Comparison of ENCODE assay signal across 21 mouse cellular contexts in genomic region chr3:35474361-35474760, GRCm38 (mm10).
DNase-seq lines count a peak whose midpoint lies in the region; ATAC-seq lines count a peak whose summit lies in the region.
"Had no signal": no experiment of that assay in that cellular context is flagged by ENCODE, and none has a peak within 500 bp of the region (broad histone marks: within the 10 kb centered on the region; RNA-seq: fewer than 3 reads in every experiment).

No protein-coding gene starts in this region.

- no peak for ATAC-seq in neural tube, embryonic 15.5 days (ENCODE audit: low FRiP score)
- ATAC-seq in embryonic facial prominence, embryonic 11.5 days (replicated peaks; ENCODE audit: insufficient number of reproducible peaks, low FRiP score, low TSS enrichment, low read depth): no peak
- ATAC-seq in limb, embryonic 11.5 days (ENCODE audit: insufficient number of reproducible peaks, low FRiP score, low TSS enrichment, low read depth): peak; percentile 82; the same call in 1 of the 2 replicates
- ATAC-seq: activated CD4-positive, CD25-positive, alpha-beta regulatory T cell, adult 4 months; Patski had no signal

- no peak overlapping the region for H3K27ac ChIP-seq in neural tube, embryonic 15.5 days (replicated peaks)
- no peak overlapping the region for H3K27ac ChIP-seq in embryonic facial prominence, embryonic 11.5 days (replicated peaks; ENCODE audit: low read depth, low read length)
- H3K27ac ChIP-seq in limb, embryonic 11.5 days (replicated peaks; ENCODE audit: low read depth, low read length): no peak overlapping the region
- H3K27ac ChIP-seq: heart, embryonic 13.5 days; liver, embryonic 13.5 days had no signal

- no peak overlapping the region for H3K4me2 ChIP-seq in neural tube, embryonic 15.5 days
- no peak overlapping the region for H3K4me2 ChIP-seq in embryonic facial prominence, embryonic 11.5 days (ENCODE audit: low read depth, low read length)
- no peak overlapping the region for H3K4me2 ChIP-seq in limb, embryonic 11.5 days (ENCODE audit: low read depth, severe bottlenecking)
- H3K4me2 ChIP-seq: heart, embryonic 13.5 days; liver, embryonic 13.5 days; lung, embryonic 14.5 days had no signal

- 20% methylated on average over 6 of the region's 6 CpGs for WGBS in neural tube, embryonic 15.5 days
- WGBS in embryonic facial prominence, embryonic 11.5 days: 49% methylated on average over 6 of the region's 6 CpGs
- 11% methylated on average over 6 of the region's 6 CpGs for WGBS in limb, embryonic 11.5 days

- H3K4me3 ChIP-seq in neural tube, embryonic 15.5 days (replicated peaks): no peak overlapping the region
- no peak overlapping the region for H3K4me3 ChIP-seq in embryonic facial prominence, embryonic 11.5 days (ENCODE audit: low read depth, low read length)
- H3K4me3 ChIP-seq in limb, embryonic 11.5 days (ENCODE audit: low read depth, low read length): no peak overlapping the region
- H3K4me3 ChIP-seq: heart, embryonic 13.5 days; liver, embryonic 13.5 days had no signal

- H3K4me1 ChIP-seq in neural tube, embryonic 15.5 days: peaks cover 11% of the 10 kb centered on the region
- H3K4me1 ChIP-seq in embryonic facial prominence, embryonic 11.5 days (ENCODE audit: control insufficient read depth, insufficient read depth, low read length): no peaks in the 10 kb centered on the region
- no peaks in the 10 kb centered on the region for H3K4me1 ChIP-seq in limb, embryonic 11.5 days (ENCODE audit: control insufficient read depth, insufficient read depth, low read length)
- H3K4me1 ChIP-seq: liver, embryonic 13.5 days had no signal

- no peaks in the 10 kb centered on the region for H3K27me3 ChIP-seq in neural tube, embryonic 15.5 days (replicated peaks)
- H3K27me3 ChIP-seq in embryonic facial prominence, embryonic 11.5 days (ENCODE audit: control insufficient read depth, insufficient read depth, low read length): no peaks in the 10 kb centered on the region
- H3K27me3 ChIP-seq in limb, embryonic 11.5 days (ENCODE audit: control insufficient read depth, insufficient read depth, low read length): no peaks in the 10 kb centered on the region
- H3K27me3 ChIP-seq: liver, embryonic 13.5 days had no signal

- H3K9me3 ChIP-seq in neural tube, embryonic 15.5 days (replicated peaks): no peaks in the 10 kb centered on the region
- H3K9me3 ChIP-seq in embryonic facial prominence, embryonic 11.5 days (replicated peaks; ENCODE audit: control insufficient read depth, low read length): no peaks in the 10 kb centered on the region
- no peaks in the 10 kb centered on the region for H3K9me3 ChIP-seq in limb, embryonic 11.5 days (ENCODE audit: control insufficient read depth, low read length)
- H3K9me3 ChIP-seq: heart, embryonic 13.5 days; liver, embryonic 13.5 days had no signal

- DNase-seq in neural tube, embryonic 10.5 days (ENCODE audit: extremely low spot score, low spot score): peak; percentile 34
- DNase-seq in embryonic facial prominence, embryonic 11.5 days (ENCODE audit: low spot score): peak; percentile 13
- peak; percentile 63 for DNase-seq in limb, embryonic 11.5 days (ENCODE audit: low spot score)
- DNase-seq in c-Kit-positive CD71-positive TER-119-positive erythroid progenitor cells, embryonic 14.5 days (ENCODE audit: low spot score): no peak
- DNase-seq in MN1 (ENCODE audit: low spot score): no peak
- no peak for DNase-seq in right cerebral cortex, postnatal 25 days
- DNase-seq: adrenal gland, postnatal 14 days; cerebellum, adult 11 months; cerebellum, postnatal 14 days; heart, adult 11 months; kidney, adult 18-20 months; kidney, postnatal 10 days; left cerebral cortex, postnatal 4 days; liver, embryonic 13.5 days; lung, embryonic 14.5 days; lung, postnatal 36 days; thymus, postnatal 14 days had no signal

- no peaks in the 10 kb centered on the region for H3K36me3 ChIP-seq in neural tube, embryonic 15.5 days
- H3K36me3 ChIP-seq in embryonic facial prominence, embryonic 11.5 days (replicated peaks; ENCODE audit: control insufficient read depth, insufficient read depth, low read depth, low read length): no peaks in the 10 kb centered on the region
- no peaks in the 10 kb centered on the region for H3K36me3 ChIP-seq in limb, embryonic 11.5 days (ENCODE audit: control insufficient read depth, insufficient read depth, low read length)
- H3K36me3 ChIP-seq: heart, embryonic 13.5 days; liver, embryonic 13.5 days had no signal

- H3K9ac ChIP-seq in neural tube, embryonic 15.5 days (replicated peaks): no peak overlapping the region
- no peak overlapping the region for H3K9ac ChIP-seq in embryonic facial prominence, embryonic 11.5 days (replicated peaks; ENCODE audit: low read length)
- no peak overlapping the region for H3K9ac ChIP-seq in limb, embryonic 11.5 days (ENCODE audit: low read length)
- H3K9ac ChIP-seq: heart, embryonic 13.5 days; liver, embryonic 13.5 days; lung, embryonic 14.5 days had no signal

Comparison
In these comparisons a context has a peak if more than half of its experiments do, and no peak if none do; other contexts are left out.
1. DNase-seq: peak in neural tube, embryonic 10.5 days (single experiment), embryonic facial prominence, embryonic 11.5 days (single experiment) and limb, embryonic 11.5 days (single experiment); none in c-Kit-positive CD71-positive TER-119-positive erythroid progenitor cells, embryonic 14.5 days (single experiment), MN1 (single experiment) and right cerebral cortex, postnatal 25 days (single experiment).